Mouse (Mus musculus) embryonic facial prominence, embryonic 15.5 days (tissue): ENCODE measurements around the gene Cyp2s1. TPM values are rescaled to one million over a fixed set of nuclear protein-coding genes. Genes with fewer than 3 reads are reported as not detected.

Experiments used
- ATAC-seq: fragments of 200-750 bp; cut with Nextera tagmentation; 2 replicates; pipeline ENCODE4 v1.8.0; 2017; ENCODE audit warnings: low read depth, moderate TSS enrichment; ENCODE audit not compliant: insufficient number of reproducible peaks, low FRiP score, low TSS enrichment
- H3K27ac ChIP-seq: fragments of 300-500 bp; sonication (generic); replicated peaks from 2 replicates; pipeline ENCODE4 v1.5.1; 2015; ENCODE audit warnings: mild to moderate bottlenecking, inconsistent platforms
- H3K27me3 ChIP-seq: fragments of 300-500 bp; sonication (generic); 2 replicates; pipeline ENCODE4 v1.6.1; 2015; ENCODE audit warnings: inconsistent platforms
- H3K36me3 ChIP-seq: fragments of 300-500 bp; sonication (generic); 2 replicates; pipeline ENCODE4 v1.6.1; 2015; ENCODE audit warnings: mild to moderate bottlenecking, inconsistent platforms
- H3K4me1 ChIP-seq: fragments of 300-500 bp; sonication (generic); 2 replicates; pipeline ENCODE4 v1.6.1; 2015; ENCODE audit warnings: inconsistent platforms
- H3K4me2 ChIP-seq: fragments of 300-500 bp; sonication (generic); replicated peaks from 2 replicates; pipeline ENCODE4 v1.6.1; 2015; ENCODE audit warnings: mild to moderate bottlenecking, inconsistent platforms
- H3K4me3 ChIP-seq: fragments of 300-500 bp; sonication (generic); replicated peaks from 2 replicates; pipeline ENCODE4 v1.5.1; 2015; ENCODE audit warnings: mild to moderate bottlenecking, inconsistent platforms
- H3K9ac ChIP-seq: fragments of 300-500 bp; sonication (generic); 2 replicates; pipeline ENCODE4 v1.6.1; 2015; ENCODE audit warnings: inconsistent platforms
- H3K9me3 ChIP-seq: fragments of 300-500 bp; sonication (generic); replicated peaks from 2 replicates; pipeline ENCODE4 v1.6.1; 2016; ENCODE audit warnings: inconsistent platforms
- WGBS: fragments of 180-500 bp; shearing (Covaris S2); methylation state at CpG from one replicate; pipeline ENCODE4 v1.1.7; 2015; 5-methylcytosine and 5-hydroxymethylcytosine counted together
- polyA plus RNA-seq: library from polyadenylated mRNA; unstranded; fragments of >200 nt; fragmentation: Nextera tagmentation; extraction: Ambion mirVana; gene quantifications from 2 replicates; pipeline ENCODE4 v1.2.1, GENCODE M21; 2015

Gene Cyp2s1
- polyA plus RNA-seq, 1 experiment from 2014 or later = 7.8 TPM

DNA sequence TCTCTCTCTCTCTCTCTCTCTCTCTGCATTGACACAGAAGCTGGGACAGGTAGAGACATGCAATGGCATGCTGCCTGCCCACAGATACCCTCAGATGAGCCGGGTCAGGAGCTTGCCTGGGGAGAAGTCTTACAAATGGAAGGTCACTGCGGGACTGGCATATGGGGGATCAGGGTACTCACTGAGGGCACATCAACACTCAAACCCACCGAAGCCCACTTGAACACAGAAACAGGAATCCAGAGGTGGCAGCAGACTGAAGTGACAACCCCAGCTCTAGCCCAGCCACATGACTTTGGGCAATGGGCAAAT lies 27.6 kb downstream of the Cyp2s1 start:
- Histone ChIP-seq H3K27me3 (no peaks in the 10 kb centered on the region), H3K4me1 (peaks cover 30% of the 10 kb centered on the region), H3K9me3 (no peaks in the 10 kb centered on the region), H3K9ac (peak overlapping the region; percentile 9; the same call in 1 of the 2 replicates), H3K4me2 (peak overlapping the region; percentile 81), H3K36me3 (peaks cover 2% of the 10 kb centered on the region; the same call in 1 of the 2 replicates), H3K27ac (peak overlapping the region; percentile 86), H3K4me3 (peak overlapping the region; percentile 70)
- ATAC-seq = no peak
- WGBS = 14% methylated on average over 3 of the region's 3 CpGs

DNA sequence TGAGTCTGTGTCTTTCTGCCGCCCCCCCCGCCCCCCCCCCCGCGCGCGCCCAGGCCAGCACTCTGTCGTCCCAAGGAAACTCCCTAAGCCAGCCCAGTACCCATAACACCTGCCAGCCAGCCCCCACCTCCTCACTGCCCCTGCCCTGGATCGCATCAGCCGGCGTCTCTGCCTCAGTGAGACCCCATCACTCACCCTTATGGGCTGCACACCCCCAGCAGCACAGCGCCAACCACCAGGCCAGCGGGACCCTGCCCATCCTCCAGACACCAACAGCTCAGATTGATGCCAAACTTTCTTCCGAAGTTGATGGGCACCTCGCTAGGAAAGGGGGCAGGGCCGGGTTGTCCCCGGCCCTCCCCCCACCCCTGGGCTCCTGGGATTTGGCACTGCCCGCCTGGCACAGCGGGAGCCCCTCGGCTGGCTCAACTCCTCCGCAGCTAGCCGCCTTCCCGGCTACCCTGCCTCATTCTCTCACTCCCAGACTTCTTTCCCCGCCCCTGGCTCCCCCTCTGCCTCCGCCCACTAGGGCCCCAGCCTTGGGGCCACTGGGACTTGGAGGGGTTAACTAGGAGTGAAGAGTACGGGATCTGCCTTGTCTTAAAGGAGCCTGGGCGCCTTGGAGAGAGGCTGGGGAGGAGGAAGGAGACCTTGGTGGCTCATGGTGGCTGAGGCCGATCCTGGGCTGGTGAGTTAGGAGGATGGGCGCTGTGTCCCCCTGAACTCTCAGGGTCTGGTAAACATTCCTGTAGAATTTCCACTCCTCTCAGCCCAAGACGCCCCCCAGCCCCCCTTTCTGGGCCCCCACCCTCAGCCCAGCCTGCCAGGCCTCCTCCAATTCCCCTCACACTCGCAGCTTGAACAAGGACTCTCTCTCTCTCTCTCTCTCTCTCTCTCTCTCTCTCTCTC lies 28.2 kb downstream of the Cyp2s1 start, which contains the start of gene Axl:
Axl (minus strand) TSS at position 486 of the 909 bp plus-strand sequence.
- Histone ChIP-seq H3K27me3 (no peaks in the 10 kb centered on the region), H3K4me1 (peaks cover 32% of the 10 kb centered on the region), H3K9ac (peak within 1 kb of the TSS; percentile 64), H3K36me3 (peaks cover 8% of the 10 kb centered on the region; the same call in 1 of the 2 replicates), H3K9me3 (no peaks in the 10 kb centered on the region), H3K27ac (peak within 1 kb of the TSS; percentile 86), H3K4me2 (peak within 1 kb of the TSS; percentile 81), H3K4me3 (peak within 1 kb of the TSS; percentile 70)
- peak; percentile 88 for ATAC-seq
- WGBS = under 1% methylated on average over 24 of the region's 30 CpGs

DNA sequence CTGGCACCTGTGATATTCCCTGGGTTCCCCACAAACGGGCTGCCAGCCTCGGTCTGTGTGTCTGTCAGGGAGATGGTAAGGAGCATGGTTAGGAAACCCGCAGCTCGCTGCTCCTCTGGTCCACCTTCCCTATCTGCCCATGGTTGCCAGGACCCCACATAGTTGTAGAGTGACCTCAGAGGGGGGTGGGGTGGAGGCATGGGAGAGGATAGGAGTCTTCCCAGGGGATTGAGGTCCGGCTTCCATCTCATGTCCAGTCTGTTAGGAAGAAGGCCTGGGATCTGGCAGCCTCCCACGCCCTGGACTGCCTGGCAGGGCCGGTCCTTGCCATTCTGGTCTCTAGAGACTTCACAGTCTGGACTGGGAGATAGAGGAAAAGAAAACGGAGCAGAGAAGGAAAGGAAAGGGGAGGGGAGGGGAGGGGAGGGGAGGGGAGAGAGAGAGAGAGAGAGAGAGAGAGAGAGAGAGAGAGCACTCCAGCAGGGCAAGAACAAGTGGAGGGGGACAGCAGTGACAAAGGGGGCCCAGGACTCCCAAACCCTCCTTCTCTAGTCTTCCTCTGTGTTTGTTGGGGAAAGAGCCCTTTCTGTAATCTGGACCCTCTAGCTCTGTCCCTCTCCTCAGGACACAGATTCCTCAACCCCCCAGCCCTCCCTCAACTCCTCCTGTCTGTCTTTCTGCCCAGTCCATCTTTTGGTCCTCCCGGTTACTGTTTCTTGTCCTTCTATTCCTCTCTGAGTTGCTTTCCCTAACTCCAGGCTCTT lies 29.1 kb downstream of the Cyp2s1 start:
- Histone ChIP-seq H3K4me2 (peak overlapping the region; percentile 81), H3K4me3 (peak overlapping the region; percentile 70), H3K4me1 (peaks cover 40% of the 10 kb centered on the region), H3K9ac (peak overlapping the region; percentile 64; the same call in 1 of the 2 replicates), H3K27me3 (no peaks in the 10 kb centered on the region), H3K27ac (peak overlapping the region; percentile 86), H3K36me3 (peaks cover 8% of the 10 kb centered on the region; the same call in 1 of the 2 replicates), H3K9me3 (no peaks in the 10 kb centered on the region)
- 17% methylated on average over 9 of the region's 9 CpGs for WGBS
- no peak for ATAC-seq

DNA sequence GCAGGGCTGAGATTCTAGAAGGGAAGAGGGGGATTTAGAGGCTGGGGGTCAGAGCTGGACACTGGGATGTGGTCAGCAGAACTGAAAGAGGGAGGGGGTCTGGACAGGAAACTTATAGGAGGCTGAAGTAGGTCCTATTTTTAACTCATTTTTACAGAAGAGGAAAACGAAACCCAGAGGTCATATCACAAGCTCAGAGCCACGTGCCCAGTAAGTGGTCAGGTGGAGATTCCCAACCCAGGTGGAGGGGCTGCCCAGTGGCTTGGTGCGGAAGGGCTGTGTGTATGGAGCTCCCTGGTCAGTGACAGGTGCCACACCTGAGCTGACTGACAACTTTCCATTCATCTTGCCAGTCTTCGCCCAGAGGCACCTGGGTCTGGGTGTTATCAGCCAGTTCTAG lies 29.7 kb downstream of the Cyp2s1 start:
- no peak overlapping the region for H3K9ac ChIP-seq
- H3K27me3 ChIP-seq = no peaks in the 10 kb centered on the region
- H3K4me1 ChIP-seq = peaks cover 44% of the 10 kb centered on the region
- H3K27ac ChIP-seq = no peak overlapping the region
- peak overlapping the region; percentile 81 for H3K4me2 ChIP-seq
- WGBS = 66% methylated on average over 4 of the region's 4 CpGs
- peaks cover 8% of the 10 kb centered on the region; the same call in 1 of the 2 replicates for H3K36me3 ChIP-seq
- ATAC-seq = no peak
- peak overlapping the region; percentile 70 for H3K4me3 ChIP-seq
- no peaks in the 10 kb centered on the region for H3K9me3 ChIP-seq

DNA sequence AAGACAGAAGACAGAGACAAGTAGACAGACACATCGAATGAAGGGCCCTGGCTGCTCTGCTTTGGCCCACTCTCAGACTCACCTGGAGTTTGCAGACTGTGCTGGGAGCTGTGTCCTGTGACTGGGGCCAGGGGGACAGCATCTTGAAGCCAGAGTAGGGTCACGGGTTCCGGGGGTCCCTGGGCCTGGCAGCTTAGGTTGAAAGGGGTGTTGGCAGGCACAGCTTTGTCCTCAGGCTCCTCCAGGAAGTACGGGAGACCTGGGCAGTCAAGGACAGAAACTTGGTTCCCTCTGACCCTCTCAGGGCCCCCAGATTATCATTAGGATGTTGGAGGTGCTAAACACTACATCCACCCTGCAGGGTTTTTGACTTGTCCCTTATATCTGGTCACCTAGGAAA lies 31.0 kb downstream of the Cyp2s1 start:
- Histone ChIP-seq H3K4me2 (no peak overlapping the region), H3K9ac (no peak overlapping the region)

DNA sequence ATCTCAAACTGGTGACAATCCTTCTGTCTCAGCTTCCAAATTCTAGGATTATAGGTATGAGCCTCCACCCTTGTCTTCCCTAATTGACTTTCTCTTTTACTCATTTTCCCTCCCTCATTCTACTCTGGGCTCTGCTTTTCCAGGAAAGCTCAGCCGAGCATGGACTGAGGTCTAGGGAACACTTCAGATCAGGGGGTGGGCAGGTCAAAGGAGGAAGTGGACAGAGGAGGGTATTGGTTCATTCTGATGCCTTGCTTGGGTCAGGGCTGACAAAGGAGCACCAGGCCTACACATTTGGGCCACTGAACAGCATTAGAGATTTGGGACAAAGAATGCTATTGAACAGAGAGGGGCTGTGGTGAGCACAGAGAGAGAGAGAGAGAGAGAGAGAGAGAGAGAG lies 31.9 kb downstream of the Cyp2s1 start:
- H3K4me3 ChIP-seq = no peak overlapping the region
- no peaks in the 10 kb centered on the region for H3K9me3 ChIP-seq
- no peaks in the 10 kb centered on the region for H3K27me3 ChIP-seq
- H3K36me3 ChIP-seq = peaks cover 8% of the 10 kb centered on the region; the same call in 1 of the 2 replicates
- H3K4me2 ChIP-seq = no peak overlapping the region
- H3K9ac ChIP-seq = no peak overlapping the region
- 33% methylated on average over 1 of the region's 1 CpGs for WGBS
- no peak overlapping the region for H3K27ac ChIP-seq
- H3K4me1 ChIP-seq = peaks cover 56% of the 10 kb centered on the region
- ATAC-seq = no peak

More for the DNA sequence above, 31.0 kb downstream of the Cyp2s1 start:
- H3K27me3 ChIP-seq = no peaks in the 10 kb centered on the region
- H3K36me3 ChIP-seq = peaks cover 8% of the 10 kb centered on the region; the same call in 1 of the 2 replicates
- no peaks in the 10 kb centered on the region for H3K9me3 ChIP-seq
- peaks cover 57% of the 10 kb centered on the region for H3K4me1 ChIP-seq
- 70% methylated on average over 4 of the region's 4 CpGs for WGBS
- no peak for ATAC-seq
- H3K27ac ChIP-seq = no peak overlapping the region
- H3K4me3 ChIP-seq = no peak overlapping the region

DNA sequence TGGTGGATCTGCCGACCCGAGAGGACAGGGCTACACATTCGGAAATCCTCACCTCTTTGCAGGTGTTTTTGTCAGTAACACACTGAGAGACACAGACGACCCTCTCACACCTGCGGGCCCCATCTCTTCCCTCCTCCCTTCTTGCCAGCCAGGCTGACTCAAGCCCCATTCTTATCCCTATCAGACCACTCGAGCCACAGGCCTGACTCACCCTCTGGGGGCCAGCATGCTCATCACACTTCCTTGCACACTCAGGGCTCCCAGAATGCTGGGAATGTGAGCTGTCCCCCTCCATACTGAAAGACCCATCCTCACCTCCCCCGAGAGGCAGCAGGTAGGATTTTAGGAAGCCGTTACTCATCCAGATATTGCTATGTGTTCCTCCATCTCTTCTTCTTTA lies 33.0 kb downstream of the Cyp2s1 start:
- Histone ChIP-seq H3K27ac (0 out of 2 replicates have a peak overlapping the region, but pooled peaks have one; percentile 56), H3K9ac (no peak overlapping the region), H3K9me3 (no peaks in the 10 kb centered on the region), H3K36me3 (peaks cover 9% of the 10 kb centered on the region), H3K27me3 (no peaks in the 10 kb centered on the region), H3K4me3 (no peak overlapping the region), H3K4me2 (no peak overlapping the region), H3K4me1 (peaks cover 47% of the 10 kb centered on the region)
- whole genome bisulfite sequencing = 68% methylated on average over 8 of the region's 8 CpGs
- no peak for ATAC-seq

DNA sequence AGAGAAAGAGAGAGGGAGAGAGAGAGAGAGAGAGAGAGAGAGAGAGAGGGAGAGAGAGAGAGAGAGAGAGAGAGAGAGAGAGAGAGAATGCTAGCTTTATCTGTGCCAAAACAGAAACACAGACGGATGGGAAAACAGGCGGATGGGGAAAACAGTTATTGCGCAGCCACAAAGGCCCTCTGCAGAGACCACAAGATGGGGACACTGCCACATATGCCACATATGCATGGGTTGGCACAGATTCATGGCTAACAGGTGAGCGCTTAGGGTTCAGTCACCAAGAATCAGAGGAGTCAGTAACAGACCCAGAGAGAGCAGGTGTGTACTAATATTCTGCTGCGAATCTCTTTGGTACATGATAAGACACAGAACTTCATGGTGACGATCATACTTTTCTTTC lies 34.0 kb downstream of the Cyp2s1 start:
- Histone ChIP-seq H3K9ac (no peak overlapping the region), H3K27ac (peak overlapping the region; percentile 92), H3K27me3 (no peaks in the 10 kb centered on the region), H3K4me1 (peaks cover 45% of the 10 kb centered on the region), H3K36me3 (peaks cover 19% of the 10 kb centered on the region), H3K4me2 (no peak overlapping the region), H3K4me3 (no peak overlapping the region), H3K9me3 (no peaks in the 10 kb centered on the region)
- 61% methylated on average over 6 of the region's 6 CpGs for WGBS
- no peak for ATAC-seq

DNA sequence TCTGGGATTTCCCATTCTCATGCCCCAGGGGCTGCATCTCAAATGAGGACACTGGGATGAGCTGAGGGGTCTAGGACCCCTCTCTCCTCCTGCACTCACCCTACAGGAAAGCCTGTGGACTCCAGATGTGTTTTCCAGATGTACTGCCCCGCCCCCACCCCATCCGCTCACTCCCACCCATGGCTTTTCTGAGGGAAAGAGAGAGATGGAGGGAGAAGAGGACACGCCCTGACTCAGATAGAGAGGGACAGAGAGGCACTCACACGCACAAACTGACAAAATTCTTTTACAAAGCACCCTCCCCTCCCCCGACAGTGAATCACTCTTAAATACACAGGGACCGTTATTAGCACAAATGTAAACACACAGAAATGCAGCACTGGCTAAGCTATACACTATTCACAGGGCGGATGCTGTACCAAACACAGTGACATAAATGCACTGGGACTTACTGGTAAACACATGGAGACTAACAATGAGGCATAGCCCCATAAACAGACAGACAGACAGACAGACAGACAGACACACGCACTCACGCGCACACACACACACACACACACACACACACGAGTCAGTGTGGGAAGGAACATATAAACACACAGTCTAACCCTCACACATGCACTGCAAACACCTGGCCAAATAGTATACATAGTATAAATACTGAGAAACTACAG lies 34.6 kb downstream of the Cyp2s1 start:
- Histone ChIP-seq H3K4me3 (peak overlapping the region; percentile 35), H3K9me3 (no peaks in the 10 kb centered on the region), H3K9ac (no peak overlapping the region), H3K27me3 (no peaks in the 10 kb centered on the region), H3K27ac (peak overlapping the region; percentile 92), H3K4me1 (peaks cover 39% of the 10 kb centered on the region), H3K36me3 (peaks cover 25% of the 10 kb centered on the region), H3K4me2 (peak overlapping the region; percentile 63)
- peak; percentile 59 for ATAC-seq
- WGBS = 30% methylated on average over 11 of the region's 11 CpGs

DNA sequence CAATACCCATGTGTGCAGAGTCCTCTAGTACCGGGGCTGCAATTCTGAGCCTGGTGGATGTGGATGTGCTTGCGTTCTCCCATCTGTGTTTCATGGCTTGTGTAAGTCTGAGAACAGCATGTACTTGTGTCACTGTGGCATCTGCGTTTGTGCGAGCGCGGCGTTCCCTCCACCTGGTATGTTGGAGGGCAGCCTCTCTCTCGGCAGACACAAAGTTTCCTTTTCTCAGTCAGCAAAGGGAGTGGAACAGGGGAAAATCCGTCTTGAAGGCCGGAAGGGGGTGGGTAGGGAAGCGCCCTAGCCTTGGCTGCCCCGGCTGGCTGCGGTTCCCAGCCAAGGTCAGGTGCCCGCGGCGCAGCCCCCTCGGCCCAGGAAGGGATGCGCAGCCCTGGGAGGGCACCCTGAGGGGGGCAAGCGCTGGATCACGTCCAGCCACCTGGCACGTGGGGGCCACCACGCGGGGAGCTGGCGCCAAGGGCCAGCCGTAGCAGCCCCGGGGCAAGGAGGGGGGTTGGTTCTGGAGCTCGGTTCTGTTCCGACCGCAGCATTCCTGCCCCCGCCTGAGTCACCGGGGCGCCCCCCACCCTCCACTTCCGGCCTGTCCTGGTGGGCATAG lies 35.3 kb downstream of the Cyp2s1 start:
- Histone ChIP-seq H3K4me3 (peak overlapping the region; percentile 35), H3K36me3 (peaks cover 31% of the 10 kb centered on the region), H3K27me3 (no peaks in the 10 kb centered on the region), H3K4me1 (peaks cover 34% of the 10 kb centered on the region), H3K9ac (no peak overlapping the region), H3K27ac (peak overlapping the region; percentile 92), H3K9me3 (no peaks in the 10 kb centered on the region), H3K4me2 (peak overlapping the region; percentile 63)
- 3% methylated on average over 33 of the region's 33 CpGs for WGBS
- ATAC-seq = peak; percentile 51; the same call in 1 of the 2 replicates
